Mouse (Mus musculus): ENCODE data around the gene Acmsd.

DNA sequence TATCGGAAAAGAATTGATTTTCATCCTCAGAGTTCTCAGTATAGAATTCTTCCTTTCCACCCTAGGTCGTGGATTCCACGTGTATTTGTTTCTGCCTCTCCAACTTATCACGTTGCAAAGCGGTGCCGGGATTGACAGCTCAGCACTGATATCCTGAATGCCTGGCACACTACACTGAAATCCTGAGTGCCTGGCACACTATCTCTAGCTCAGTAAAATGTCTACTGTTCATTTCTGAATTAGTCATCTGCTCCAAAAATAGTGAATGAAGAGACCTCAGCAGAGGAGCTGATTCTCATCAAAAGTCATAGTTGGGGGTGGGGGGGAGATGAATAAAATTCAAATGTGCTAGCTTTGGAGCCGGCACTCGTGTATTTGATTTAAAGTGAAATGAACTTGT lies 12.8 kb upstream of the Acmsd start:
- TF ChIP-seq POLR2A (IDR thresholded peaks at IDR 0.05; ENCODE audit: borderline replicate concordance, control insufficient read depth, low read depth, low read length) (no peak), CTCF (IDR thresholded peaks at IDR 0.05; ENCODE audit: control insufficient read depth, insufficient read depth, low read length) (no peak)
